Mouse (Mus musculus): Measurements from ENCODE around the gene Cyth3.

DNA sequence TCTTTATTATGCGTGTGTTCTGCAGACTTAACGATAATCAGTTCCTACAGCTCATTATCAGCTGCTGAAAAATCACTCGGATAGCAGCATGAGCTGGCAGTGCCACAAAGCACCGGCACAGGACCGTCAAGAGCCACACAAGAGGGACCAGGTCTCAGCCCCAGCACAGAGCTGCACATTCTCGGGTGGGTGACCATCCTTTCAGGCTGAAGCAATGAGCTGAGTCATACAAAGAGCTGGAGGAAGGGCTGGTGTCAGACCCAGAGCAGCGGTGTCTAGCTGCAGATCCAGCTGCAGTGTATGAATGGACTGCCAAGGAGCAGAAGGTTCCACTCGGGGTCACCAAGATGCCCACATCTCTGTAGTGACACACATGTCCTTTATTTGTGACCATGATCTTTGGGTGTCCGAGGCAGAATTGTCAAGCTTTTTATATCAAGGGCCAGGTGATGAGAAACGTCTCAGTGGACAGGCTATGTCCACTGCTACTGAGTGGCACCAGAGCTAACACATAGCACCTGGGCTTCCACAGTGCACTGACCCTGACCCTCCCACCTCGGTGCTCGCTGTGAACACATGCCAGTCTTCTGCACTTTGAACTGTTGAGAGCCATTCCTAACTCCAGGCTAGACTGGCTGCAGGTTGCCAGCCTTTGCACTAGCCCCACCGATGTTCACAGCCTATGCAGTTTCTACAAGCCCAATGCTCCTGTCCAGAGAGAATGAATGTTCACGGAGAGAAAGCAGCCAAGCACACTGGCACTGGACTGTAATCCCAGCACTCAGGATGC is 90.0 kb downstream of the Cyth3 start:
- TF ChIP-seq CTCF (IDR thresholded peaks at IDR 0.05; ENCODE audit: low read depth, low read length) (no peak), TAL1 (conservative IDR thresholded peaks at IDR 0.05; ENCODE audit: low read depth, low read length) (no peak), GATA1 (IDR thresholded peaks at IDR 0.05; ENCODE audit: borderline replicate concordance, low read length) (no peak)
